Mouse (Mus musculus) limb, embryonic 12.5 days (tissue): Measurements from ENCODE around the gene Coa6. TPM values are rescaled to one million over a fixed set of nuclear protein-coding genes. Genes with fewer than 3 reads are reported as not detected.
"Not testable (repeated sequence)": the region's sequence is repeated elsewhere in the genome, so short reads cannot be mapped to it uniquely, and the experiment has no call there.

Experiments used
- ATAC-seq: fragments of 200-750 bp; cut with Nextera tagmentation; 2 replicates; pipeline ENCODE4 v1.8.0; 2017; ENCODE audit warnings: low read depth, moderate TSS enrichment; ENCODE audit not compliant: insufficient number of reproducible peaks, insufficient read depth, low FRiP score, low TSS enrichment
- H3K27ac ChIP-seq: fragments of 300-500 bp; sonication (generic); 2 replicates; pipeline ENCODE4 v1.5.1; 2016; ENCODE audit warnings: mild to moderate bottlenecking, moderate library complexity
- H3K27me3 ChIP-seq: fragments of 300-500 bp; sonication (generic); 2 replicates; pipeline ENCODE4 v1.6.1; 2016; ENCODE audit warnings: mild to moderate bottlenecking, moderate library complexity
- H3K36me3 ChIP-seq: fragments of 300-500 bp; sonication (generic); 2 replicates; pipeline ENCODE4 v1.6.1; 2016; ENCODE audit warnings: mild to moderate bottlenecking, moderate library complexity
- H3K4me1 ChIP-seq: fragments of 300-500 bp; sonication (generic); replicated peaks from 2 replicates; pipeline ENCODE4 v1.6.1; 2016
- H3K4me2 ChIP-seq: fragments of 300-500 bp; sonication (generic); 2 replicates; pipeline ENCODE4 v1.6.1; 2016; ENCODE audit warnings: mild to moderate bottlenecking, moderate library complexity
- H3K4me3 ChIP-seq: fragments of 300-500 bp; sonication (generic); replicated peaks from 2 replicates; pipeline ENCODE4 v1.5.1; 2016; ENCODE audit warnings: mild to moderate bottlenecking
- H3K9ac ChIP-seq: fragments of 300-500 bp; sonication (generic); replicated peaks from 2 replicates; pipeline ENCODE4 v1.6.1; 2016; ENCODE audit warnings: mild to moderate bottlenecking, moderate library complexity
- H3K9me3 ChIP-seq: fragments of 300-500 bp; sonication (generic); 2 replicates; pipeline ENCODE4 v1.6.1; 2016; ENCODE audit warnings: mild to moderate bottlenecking, moderate library complexity
- WGBS: fragments of 180-500 bp; shearing (Covaris S2); methylation state at CpG from one replicate; pipeline ENCODE4 v1.1.7; 2016; 5-methylcytosine and 5-hydroxymethylcytosine counted together
- polyA plus RNA-seq: library from polyadenylated mRNA; unstranded; fragments of >200 nt; fragmentation: Nextera tagmentation; extraction: Ambion mirVana; gene quantifications from 2 replicates; pipeline ENCODE4 v1.2.1, GENCODE M21; 2016

Coa6 gene
- 48.0 and 49.2 TPM in 2 replicates for polyA plus RNA-seq

DNA sequence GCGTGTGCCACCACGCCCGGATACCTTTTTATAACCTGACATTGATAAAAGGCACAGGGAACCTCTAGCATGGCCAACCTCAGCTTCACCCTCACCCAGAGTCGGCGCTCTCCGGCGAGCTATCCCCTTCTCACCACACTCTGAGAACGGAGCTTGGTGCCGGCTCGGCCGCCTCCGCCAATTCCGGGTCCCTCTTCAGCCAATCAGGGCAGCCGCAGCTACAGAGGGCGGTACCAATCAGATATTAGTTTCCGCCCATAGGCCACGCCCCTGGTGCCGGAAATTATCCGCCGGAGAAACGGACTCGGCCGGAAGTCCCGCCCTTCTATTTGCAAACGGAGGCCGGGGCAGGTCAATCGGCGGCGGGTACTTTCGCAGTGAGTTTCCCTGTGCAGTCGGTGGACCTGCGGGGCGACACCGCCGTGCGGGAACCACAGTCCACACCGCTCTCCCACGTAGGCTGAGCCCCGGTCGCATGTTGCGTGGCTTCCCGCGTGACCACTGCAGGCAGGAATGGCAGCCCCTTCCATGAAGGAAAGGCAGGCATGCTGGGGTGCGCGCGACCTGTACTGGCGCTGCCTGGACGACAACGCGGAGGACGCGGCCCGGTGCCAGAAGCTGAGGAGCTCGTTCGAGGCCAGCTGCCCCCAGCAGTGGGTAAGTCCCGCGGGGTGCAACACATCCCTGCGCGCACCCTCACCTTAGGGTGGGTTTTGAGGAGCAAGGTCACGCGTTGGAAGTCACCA, at the start of gene Coa6:
Coa6 (plus strand) TSS at position 342 of the 746 bp plus-strand sequence.
- Histone ChIP-seq H3K9ac (peak within 1 kb of the TSS; percentile 75), H3K27ac (peak within 1 kb of the TSS; percentile 64), H3K36me3 (peaks cover 17% of the 10 kb centered on the region), H3K4me2 (peak within 1 kb of the TSS; percentile 72), H3K4me3 (peak within 1 kb of the TSS; percentile 80), H3K4me1 (peaks cover 10% of the 10 kb centered on the region), H3K9me3 (no peaks in the 10 kb centered on the region), H3K27me3 (no peaks in the 10 kb centered on the region)
- peak; percentile 97 for ATAC-seq
- under 1% methylated on average over 61 of the region's 61 CpGs for WGBS

DNA sequence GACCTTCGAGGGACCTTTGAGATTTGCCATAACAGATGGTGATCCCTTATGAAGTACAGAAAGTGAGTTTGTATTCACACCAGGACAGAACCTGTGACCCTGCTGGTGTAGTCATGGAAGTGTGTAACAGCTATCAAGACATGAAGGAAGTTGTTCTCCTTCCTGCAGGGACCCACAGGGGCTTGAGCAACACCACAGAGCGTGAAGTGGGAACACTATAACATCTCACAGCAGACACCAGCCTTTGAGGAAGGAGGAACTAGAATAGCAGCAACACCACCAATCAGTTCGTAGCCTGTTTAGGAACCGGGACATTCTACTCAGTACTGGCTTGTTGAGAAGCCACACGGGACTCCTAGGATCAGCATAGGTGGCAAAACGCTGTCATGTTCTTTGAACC, 42.7 kb upstream of the Coa6 start:
- H3K27me3 ChIP-seq = no peaks in the 10 kb centered on the region
- H3K4me3 ChIP-seq = no peak overlapping the region
- no peak overlapping the region for H3K9ac ChIP-seq
- no peak overlapping the region for H3K4me2 ChIP-seq
- no peak for ATAC-seq
- H3K4me1 ChIP-seq = no peaks in the 10 kb centered on the region
- H3K9me3 ChIP-seq = no peaks in the 10 kb centered on the region
- no peak overlapping the region for H3K27ac ChIP-seq
- H3K36me3 ChIP-seq = no peaks in the 10 kb centered on the region
- WGBS = 87% methylated on average over 6 of the region's 6 CpGs

DNA sequence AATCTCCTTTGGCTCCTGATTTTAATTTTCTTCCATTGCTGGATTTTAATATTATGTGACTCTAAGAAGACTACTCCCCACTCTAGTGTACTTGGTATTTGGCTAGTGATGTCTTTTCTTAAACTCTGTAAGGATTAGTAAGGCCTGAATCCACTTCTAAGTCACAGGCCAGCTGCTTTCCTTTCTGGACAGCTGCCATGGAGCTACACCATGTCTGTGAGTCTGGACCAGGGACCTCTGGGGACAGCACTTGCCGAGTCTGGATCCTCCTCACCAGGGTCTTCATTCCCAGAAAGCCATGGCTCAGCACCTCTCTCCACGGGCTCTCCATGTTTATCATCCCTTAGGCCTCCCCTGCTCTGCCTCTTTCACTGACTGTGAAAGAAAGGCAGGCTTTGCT, 42.2 kb upstream of the Coa6 start:
- Histone ChIP-seq H3K27me3 (no peaks in the 10 kb centered on the region), H3K27ac (no peak overlapping the region), H3K4me3 (no peak overlapping the region), H3K9ac (no peak overlapping the region), H3K4me2 (no peak overlapping the region), H3K9me3 (no peaks in the 10 kb centered on the region), H3K36me3 (no peaks in the 10 kb centered on the region), H3K4me1 (no peaks in the 10 kb centered on the region)
- ATAC-seq = no peak
- 51% methylated on average over 2 of the region's 2 CpGs for WGBS

DNA sequence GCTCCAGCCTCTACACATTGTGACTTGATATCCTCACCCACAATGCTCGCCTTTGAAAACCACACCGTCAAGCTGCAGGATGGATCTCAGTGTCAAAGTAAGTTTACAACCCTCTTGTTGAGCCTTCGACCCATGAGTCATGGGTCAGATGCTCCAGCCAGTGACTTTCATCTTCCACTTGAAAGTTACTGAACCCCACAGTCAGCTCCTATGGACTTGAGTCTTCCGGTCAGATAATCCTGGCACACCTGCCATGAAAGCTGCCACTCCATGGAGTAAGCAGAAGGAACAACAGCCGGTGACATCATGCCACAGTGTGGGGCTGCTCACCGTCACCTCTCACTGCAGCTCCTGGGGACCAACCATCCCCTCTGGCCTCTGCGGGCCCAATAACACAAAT, 41.0 kb upstream of the Coa6 start:
- H3K9ac ChIP-seq = no peak overlapping the region
- WGBS = 78% methylated on average over 7 of the region's 7 CpGs
- H3K4me3 ChIP-seq = no peak overlapping the region
- H3K36me3 ChIP-seq = no peaks in the 10 kb centered on the region
- no peaks in the 10 kb centered on the region for H3K27me3 ChIP-seq
- no peak overlapping the region for H3K4me2 ChIP-seq
- H3K9me3 ChIP-seq = no peaks in the 10 kb centered on the region
- no peak overlapping the region for H3K27ac ChIP-seq
- no peak for ATAC-seq
- no peaks in the 10 kb centered on the region for H3K4me1 ChIP-seq

DNA sequence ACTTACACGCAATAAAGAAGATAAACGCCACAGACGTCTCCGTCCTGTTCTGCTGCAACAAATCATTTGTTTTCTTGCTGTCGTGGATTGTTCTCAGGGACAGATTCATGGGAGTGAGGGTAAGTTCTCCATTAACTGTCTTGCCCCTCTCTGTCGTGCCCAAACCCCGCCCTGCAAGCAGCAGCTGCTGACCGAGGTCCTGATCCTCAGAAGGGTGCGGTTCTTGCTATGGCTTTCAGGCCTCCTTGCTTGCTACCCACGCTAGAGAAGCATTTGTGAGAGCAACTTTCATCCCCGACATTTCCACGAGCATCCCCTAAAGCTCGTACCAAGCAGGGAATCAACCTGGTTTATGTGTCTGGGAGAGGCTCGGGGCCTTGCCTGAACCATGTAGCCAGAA, 40.1 kb upstream of the Coa6 start:
- no peaks in the 10 kb centered on the region for H3K9me3 ChIP-seq
- H3K4me2 ChIP-seq = no peak overlapping the region
- no peak for ATAC-seq
- H3K27ac ChIP-seq = no peak overlapping the region
- no peaks in the 10 kb centered on the region for H3K36me3 ChIP-seq
- no peak overlapping the region for H3K4me3 ChIP-seq
- H3K27me3 ChIP-seq = no peaks in the 10 kb centered on the region
- no peak overlapping the region for H3K9ac ChIP-seq
- H3K4me1 ChIP-seq = no peaks in the 10 kb centered on the region
- 39% methylated on average over 14 of the region's 14 CpGs for WGBS

DNA sequence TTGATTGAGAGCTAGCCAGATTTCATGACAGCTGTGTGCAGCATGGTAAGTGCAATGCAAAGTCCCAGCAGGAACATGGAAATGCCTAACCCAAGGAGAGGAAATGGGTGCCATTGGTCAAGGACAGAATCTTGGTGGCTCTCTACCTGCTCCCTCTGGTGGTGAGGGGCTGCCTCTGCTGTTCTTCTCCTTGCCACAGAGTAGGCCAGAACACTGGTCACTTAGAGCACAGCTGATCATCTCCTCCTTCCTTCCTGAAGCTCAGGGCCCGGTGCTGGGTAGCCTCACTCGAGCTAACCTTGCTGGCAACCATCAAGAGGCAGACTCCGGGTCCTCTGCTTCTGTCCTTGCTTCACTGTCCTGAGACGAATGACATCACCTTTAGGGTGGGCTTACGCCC, 39.6 kb upstream of the Coa6 start:
- WGBS = 64% methylated on average over 5 of the region's 5 CpGs
- no peak overlapping the region for H3K4me3 ChIP-seq
- H3K4me2 ChIP-seq = no peak overlapping the region
- no peaks in the 10 kb centered on the region for H3K4me1 ChIP-seq
- H3K9me3 ChIP-seq = no peaks in the 10 kb centered on the region
- no peaks in the 10 kb centered on the region for H3K36me3 ChIP-seq
- no peak overlapping the region for H3K27ac ChIP-seq
- no peak for ATAC-seq
- no peak overlapping the region for H3K9ac ChIP-seq
- no peaks in the 10 kb centered on the region for H3K27me3 ChIP-seq

DNA sequence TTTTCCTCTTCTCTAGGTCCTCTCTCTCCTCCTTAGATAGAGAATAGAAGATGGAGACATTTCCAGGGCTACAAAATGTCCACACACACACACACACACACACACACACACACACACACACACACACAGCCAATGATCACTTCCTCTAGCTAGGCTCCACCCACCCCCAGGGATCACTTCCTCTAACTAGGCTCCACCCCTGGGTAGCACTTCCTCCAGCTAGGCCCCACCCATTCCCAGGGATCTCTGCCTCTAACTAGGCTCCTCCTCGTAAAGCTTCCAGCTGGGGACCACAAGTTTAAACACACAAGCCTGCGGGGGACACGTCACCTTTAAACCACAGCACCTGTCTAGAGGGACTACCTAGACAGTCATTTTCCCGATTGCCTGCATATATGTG, 34.7 kb upstream of the Coa6 start:
- 77% methylated on average over 4 of the region's 4 CpGs for WGBS
- no peaks in the 10 kb centered on the region for H3K9me3 ChIP-seq
- no peak overlapping the region for H3K4me2 ChIP-seq
- H3K4me1 ChIP-seq = no peaks in the 10 kb centered on the region
- no peak overlapping the region for H3K9ac ChIP-seq
- ATAC-seq = no peak
- no peak overlapping the region for H3K4me3 ChIP-seq
- no peaks in the 10 kb centered on the region for H3K27me3 ChIP-seq
- H3K36me3 ChIP-seq = no peaks in the 10 kb centered on the region
- H3K27ac ChIP-seq = no peak overlapping the region

DNA sequence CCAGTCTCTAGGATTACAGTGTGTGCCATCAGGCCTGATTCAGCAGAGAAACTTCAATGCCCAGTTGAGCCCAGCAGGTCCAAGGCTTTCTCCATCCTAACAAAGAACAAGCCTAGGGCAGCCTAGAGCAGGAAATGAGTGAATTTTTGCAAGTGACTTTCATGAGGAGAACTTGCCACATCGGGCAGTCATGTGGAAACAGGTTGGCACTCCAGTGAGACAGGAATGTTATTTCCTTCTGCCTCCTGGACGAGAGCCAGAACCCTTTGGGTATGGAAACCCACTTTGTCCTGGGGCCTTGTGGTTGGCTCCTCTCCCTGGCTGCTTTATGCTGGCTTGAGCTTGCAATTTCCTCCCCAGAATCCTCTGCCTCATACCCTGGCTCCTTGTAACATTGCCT, 30.8 kb upstream of the Coa6 start:
- H3K4me2 ChIP-seq = no peak overlapping the region
- H3K36me3 ChIP-seq = no peaks in the 10 kb centered on the region
- H3K4me1 ChIP-seq = no peaks in the 10 kb centered on the region
- ATAC-seq = no peak
- WGBS = 59% methylated on average over 2 of the region's 2 CpGs
- H3K4me3 ChIP-seq = no peak overlapping the region
- H3K9ac ChIP-seq = no peak overlapping the region
- H3K9me3 ChIP-seq = no peaks in the 10 kb centered on the region
- H3K27ac ChIP-seq = no peak overlapping the region
- H3K27me3 ChIP-seq = no peaks in the 10 kb centered on the region

DNA sequence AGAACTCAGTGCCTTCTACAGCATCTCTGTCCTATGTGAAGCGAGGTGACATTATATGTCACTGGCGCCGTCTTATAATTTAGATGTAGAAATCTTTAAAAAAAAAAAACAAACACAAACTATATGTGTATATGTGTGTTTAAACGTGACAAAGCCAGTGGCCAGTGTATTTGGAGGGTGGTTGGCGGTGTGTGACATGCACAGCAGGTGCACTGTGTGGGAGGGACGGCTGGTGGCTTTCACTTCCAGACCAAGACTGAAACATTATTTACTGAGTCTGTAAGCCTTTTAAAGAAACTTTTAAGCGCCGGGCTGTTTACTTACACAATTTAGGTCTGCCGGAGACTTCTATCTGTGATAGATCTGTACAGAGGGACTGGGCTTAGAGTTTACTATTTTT, 26.9 kb upstream of the Coa6 start:
- H3K9ac ChIP-seq = no peak overlapping the region
- H3K9me3 ChIP-seq = no peaks in the 10 kb centered on the region
- H3K4me3 ChIP-seq = no peak overlapping the region
- H3K4me1 ChIP-seq = no peaks in the 10 kb centered on the region
- no peak for ATAC-seq
- H3K4me2 ChIP-seq = no peak overlapping the region
- H3K27me3 ChIP-seq = no peaks in the 10 kb centered on the region
- no peak overlapping the region for H3K27ac ChIP-seq
- WGBS = 92% methylated on average over 9 of the region's 9 CpGs
- no peaks in the 10 kb centered on the region for H3K36me3 ChIP-seq

DNA sequence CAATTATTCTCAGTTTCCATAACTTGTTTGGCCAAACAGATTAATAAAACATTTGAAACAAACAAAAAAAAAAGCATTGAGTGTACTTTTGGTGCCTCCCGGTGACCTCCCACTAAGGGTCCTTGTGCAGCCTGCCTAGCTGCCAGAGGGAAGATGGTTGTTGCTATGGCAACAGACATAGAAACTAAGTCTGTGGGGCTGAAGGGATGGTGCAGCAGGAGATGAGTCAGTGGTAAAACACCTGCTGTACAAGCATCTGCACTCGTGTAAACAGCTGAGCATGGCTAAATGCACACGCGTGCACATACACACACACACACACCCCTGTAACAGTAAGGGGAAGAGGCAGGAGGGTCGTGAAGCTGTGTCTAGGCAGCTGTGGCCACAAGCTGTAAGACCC, 26.4 kb upstream of the Coa6 start:
- 85% methylated on average over 5 of the region's 5 CpGs for WGBS
- Histone ChIP-seq H3K4me3 (no peak overlapping the region), H3K9ac (no peak overlapping the region), H3K4me2 (no peak overlapping the region), H3K27ac (no peak overlapping the region), H3K36me3 (no peaks in the 10 kb centered on the region), H3K27me3 (no peaks in the 10 kb centered on the region), H3K9me3 (no peaks in the 10 kb centered on the region), H3K4me1 (no peaks in the 10 kb centered on the region)
- no peak for ATAC-seq

DNA sequence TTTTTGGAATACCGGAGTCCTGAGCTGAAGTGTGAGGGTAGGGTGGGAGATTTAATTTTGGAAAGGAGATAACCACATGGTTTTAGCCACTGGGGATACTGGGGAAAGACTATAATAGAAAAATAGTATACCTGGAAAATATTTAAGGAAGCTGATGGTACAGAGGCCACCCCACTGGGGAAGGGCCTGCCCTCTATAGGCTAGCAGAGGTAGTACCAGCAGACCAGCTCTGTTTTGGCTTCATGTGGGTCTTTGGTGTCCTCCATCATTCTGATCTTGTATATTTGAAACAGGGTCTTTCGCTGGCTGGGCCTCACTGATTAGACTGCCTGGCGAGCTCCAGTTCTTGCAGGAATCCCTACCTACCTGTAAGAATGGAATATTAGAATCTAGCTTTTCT, 24.0 kb upstream of the Coa6 start:
- H3K27ac ChIP-seq = no peak overlapping the region
- no peaks in the 10 kb centered on the region for H3K4me1 ChIP-seq
- no peak overlapping the region for H3K4me3 ChIP-seq
- WGBS = 81% methylated on average over 3 of the region's 3 CpGs
- no peaks in the 10 kb centered on the region for H3K27me3 ChIP-seq
- no peaks in the 10 kb centered on the region for H3K36me3 ChIP-seq
- ATAC-seq = no peak
- H3K9me3 ChIP-seq = no peaks in the 10 kb centered on the region
- no peak overlapping the region for H3K4me2 ChIP-seq
- H3K9ac ChIP-seq = no peak overlapping the region

DNA sequence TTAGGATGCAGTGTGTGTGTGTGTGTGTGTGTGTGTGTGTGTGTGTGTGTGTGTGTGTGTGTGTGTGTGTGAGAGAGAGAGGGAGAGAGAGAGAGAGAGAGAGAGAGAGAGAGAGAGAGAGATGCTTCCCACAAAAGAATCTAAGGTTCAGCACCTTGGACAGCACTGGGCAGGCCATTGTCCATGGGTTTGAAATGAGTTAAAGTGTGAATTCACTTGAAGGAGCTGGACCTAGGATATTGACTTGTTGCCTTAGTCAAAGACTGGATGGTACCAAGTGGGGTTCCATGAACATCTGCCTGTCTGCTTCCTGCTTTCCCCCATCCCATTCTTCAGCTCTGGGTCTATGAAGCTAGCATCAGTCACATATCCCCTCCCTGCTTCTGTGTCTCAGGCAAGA, 17.8 kb upstream of the Coa6 start:
- H3K9ac ChIP-seq, H3K36me3 ChIP-seq, ATAC-seq: not testable (repeated sequence)

More for the DNA sequence above, 17.8 kb upstream of the Coa6 start:
- not testable (repeated sequence) for H3K4me3 ChIP-seq, H3K9me3 ChIP-seq, H3K4me1 ChIP-seq, H3K4me2 ChIP-seq, H3K27me3 ChIP-seq, H3K27ac ChIP-seq
